ENCODE assay signal across 13 mouse cellular contexts in the genomic region with DNA sequence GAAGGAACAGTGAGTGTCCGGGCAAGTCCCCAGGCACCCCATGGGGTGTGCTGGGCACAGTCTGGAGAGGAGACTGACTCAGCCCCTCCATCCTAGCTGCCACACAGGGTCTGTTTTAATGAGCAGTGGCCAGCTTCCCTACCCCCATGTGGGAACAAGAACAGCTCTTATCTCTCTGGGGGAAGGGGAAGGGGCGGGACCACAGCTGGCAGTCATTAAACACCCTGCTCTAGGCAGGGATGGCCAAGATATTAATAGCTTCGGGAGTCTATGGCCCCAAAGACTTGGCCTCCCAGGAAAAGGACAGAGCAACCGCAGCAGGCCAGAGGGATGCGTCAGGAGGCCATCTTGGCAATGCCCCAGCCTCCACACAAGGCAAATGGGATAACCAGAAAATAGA. TPM values are rescaled to one million over a fixed set of nuclear protein-coding genes. Genes with fewer than 3 reads are reported as not detected.
DNase-seq lines count a peak whose midpoint lies in the region; TF ChIP-seq lines count a peak whose summit lies in the region.
"Had no signal": no experiment of that assay in that cellular context is flagged by ENCODE, and none has a peak within 500 bp of the region (broad histone marks: within the 10 kb centered on the region; RNA-seq: fewer than 3 reads in every experiment).

No protein-coding gene starts in this region.

- H3K4me1 ChIP-seq in heart, adult 2 months (ENCODE audit: control insufficient read depth, insufficient read depth, low read length) = peaks cover 10% of the 10 kb centered on the region

- no peaks in the 10 kb centered on the region for H3K79me2 ChIP-seq in C2C12 (ENCODE audit: control insufficient read depth, insufficient read depth)
- no peaks in the 10 kb centered on the region for H3K79me2 ChIP-seq in heart, adult 2 months (replicated peaks; ENCODE audit: control insufficient read depth, insufficient read depth, low read length)

- TF ChIP-seq CTCF in C2C12 (IDR thresholded peaks at IDR 0.05; ENCODE audit: control insufficient read depth, insufficient read depth, insufficient read length) = no peak
- TF ChIP-seq CTCF in heart, adult 2 months (IDR thresholded peaks at IDR 0.05) = no peak

- no peak for TF ChIP-seq POLR2A in heart, adult 2 months (IDR thresholded peaks at IDR 0.05; ENCODE audit: insufficient read depth, low read depth, low read length)

- 8% methylated on average over 5 of the region's 5 CpGs for WGBS in heart, adult 2 months

- no peaks in the 10 kb centered on the region for H3K27me3 ChIP-seq in C2C12 (ENCODE audit: control insufficient read depth, insufficient read depth, insufficient read length)
- no peaks in the 10 kb centered on the region for H3K27me3 ChIP-seq in heart, adult 2 months (ENCODE audit: control insufficient read depth, insufficient read depth, low read length)

- H3K27ac ChIP-seq in heart, adult 2 months = peak overlapping the region; percentile 51
- H3K27ac ChIP-seq: forebrain, embryonic 10.5 days; limb, embryonic 13.5 days had no signal

- no peak overlapping the region for H3K4me3 ChIP-seq in C2C12 (ENCODE audit: insufficient read depth, poor library complexity, severe bottlenecking)
- H3K4me3 ChIP-seq in heart, adult 2 months = no peak overlapping the region
- H3K4me3 ChIP-seq: forebrain, embryonic 10.5 days; limb, embryonic 13.5 days had no signal

- H3ac ChIP-seq in C2C12 (ENCODE audit: control insufficient read depth, insufficient read length, low read depth) = no peak overlapping the region

- H3K36me3 ChIP-seq in C2C12 (ENCODE audit: control insufficient read depth, insufficient read depth) = no peaks in the 10 kb centered on the region
- no peaks in the 10 kb centered on the region for H3K36me3 ChIP-seq in heart, adult 2 months (ENCODE audit: control insufficient read depth, insufficient read depth, low read length)
- H3K36me3 ChIP-seq: forebrain, embryonic 10.5 days; limb, embryonic 13.5 days had no signal

- H3K9ac ChIP-seq in heart, adult 2 months (ENCODE audit: low read depth, low read length) = peak overlapping the region; percentile 12; the same call in 1 of the 2 replicates
- H3K9ac ChIP-seq: limb, embryonic 13.5 days had no signal

- no peaks in the 10 kb centered on the region for H3K79me3 ChIP-seq in C2C12 (ENCODE audit: low read depth)

- 0 out of 2 replicates have a peak, but pooled peaks have one; percentile 27 for TF ChIP-seq EP300 in heart, adult 2 months (IDR thresholded peaks at IDR 0.05; ENCODE audit: insufficient read depth, low read depth, low read length)

- intact Hi-C loops in heart, adult 2 months (cut with DNase I) = loop anchor here (5.0 kb wide), 2 partner anchors 195 to 425 kb away; no protein-coding TSS in a partner anchor
- intact Hi-C loops in left cerebral cortex, postnatal 25 days (cut with DNase I) = loop anchor here (10.0 kb wide), 1 partner anchor 418 kb away; no protein-coding TSS in a partner anchor

- peak; percentile 80 for DNase-seq in 3134 (ENCODE audit: extremely low read depth, insufficient read length, low spot score)
- peak; percentile 51 to 71 for DNase-seq in heart, adult 2 months
- DNase-seq in kidney, postnatal 36 days = peak; percentile 38 to 48
- DNase-seq in left cerebral cortex, postnatal 25 days (ENCODE audit: low spot score in 2 of 2) = no peak
- DNase-seq in embryo, embryonic 9.5 days (ENCODE audit: extremely low spot score) = no peak
- DNase-seq in layer of hippocampus, postnatal 14 days (ENCODE audit: low spot score in 2 of 2) = no peak
- no peak for DNase-seq in adrenal gland, adult 8-10 months
- DNase-seq: cerebellum, adult 11-12 months had no signal

TF ChIP-seq in C2C12, 6 proteins besides CTCF, POLR2A, EP300 and RAD21:
- TF ChIP-seq MAX (IDR thresholded peaks at IDR 0.05) (no peak), MYOD1 (IDR thresholded peaks at IDR 0.05; ENCODE audit: control insufficient read depth, insufficient read length, low read depth) (peak; percentile 65), FOSL1 (IDR thresholded peaks at IDR 0.05; ENCODE audit: insufficient read depth, low read length, poor library complexity, severe bottlenecking) (peak; percentile 2)
TF ChIP-seq in C2C12: peak in this region for 2.

RNA-seq across cellular contexts. Expression of a gene that starts 29.8 kb away (rescaled TPM):
- polyA plus RNA-seq in C2C12 (2012; fragmentation: generic; extraction: Trizol) = 0.19 TPM
- 1 to 10 TPM; 1.2 to 1.4 TPM for total RNA-seq in heart, adult 2 months (2021)
- polyA plus RNA-seq in heart, adult 2 months (2012; rRNA removed) = 0.41 and 0.45 TPM in 2 replicates
- total RNA-seq in left cerebral cortex, postnatal 25 days (2021) = 10 to 100 TPM; 22.2 to 26.2 TPM
- total RNA-seq in layer of hippocampus, postnatal 14 days (2021) = 10 to 100 TPM; 10.6 TPM
- total RNA-seq in adrenal gland, adult 8-10 months (2022) = 1 to 10 TPM in 2 of 4 experiments, under 1 TPM in 2; 0.58 to 2.2 (median 1.2) TPM

RNA-seq across cellular contexts. Expression of a gene that starts 30.4 kb away (rescaled TPM):
- not detected for polyA plus RNA-seq in C2C12 (2012; fragmentation: generic; extraction: Trizol)
- not detected for total RNA-seq in heart, adult 2 months (2021)
- 0.12 and 0.88 TPM in 2 replicates for polyA plus RNA-seq in heart, adult 2 months (2012; rRNA removed)
- 1 to 10 TPM; 1.5 to 1.8 TPM for total RNA-seq in left cerebral cortex, postnatal 25 days (2021)
- total RNA-seq in layer of hippocampus, postnatal 14 days (2021) = 1 to 10 TPM in 1 of 2 experiments, under 1 TPM in 1; 0.69 to 1.3 TPM
- under 1 TPM in 1 of 4 experiments, not detected in 3; 0.75 TPM for total RNA-seq in adrenal gland, adult 8-10 months (2022)
- polyA plus RNA-seq: forebrain, embryonic 10.5 days; intestine, embryonic 14.5 days; neural tube, embryonic 11.5 days had no signal

RNA-seq across cellular contexts. Expression of a gene that starts 33.0 kb away (rescaled TPM):
- 8.0 TPM for polyA plus RNA-seq in C2C12 (2012; fragmentation: generic; extraction: Trizol)
- 1 to 10 TPM; 3.9 to 5.0 TPM for total RNA-seq in heart, adult 2 months (2021)
- polyA plus RNA-seq in heart, adult 2 months (2012; rRNA removed) = 6.7 and 9.5 TPM in 2 replicates
- 10 to 100 TPM; 26.8 to 28.8 TPM for total RNA-seq in left cerebral cortex, postnatal 25 days (2021)
- total RNA-seq in layer of hippocampus, postnatal 14 days (2021) = 10 to 100 TPM; 26.4 to 28.7 TPM
- total RNA-seq in adrenal gland, adult 8-10 months (2022) = 1 to 10 TPM; 6.4 to 8.3 (median 7.2) TPM

RNA-seq across cellular contexts. Expression of a gene that starts 37.8 kb away (rescaled TPM):
- polyA plus RNA-seq in C2C12 (2012; fragmentation: generic; extraction: Trizol) = 44.7 TPM
- total RNA-seq in heart, adult 2 months (2021) = 100 to 1,000 TPM; 125 to 138 TPM
- 103 and 154 TPM in 2 replicates for polyA plus RNA-seq in heart, adult 2 months (2012; rRNA removed)
- total RNA-seq in left cerebral cortex, postnatal 25 days (2021) = 10 to 100 TPM; 79.0 to 92.0 TPM
- total RNA-seq in layer of hippocampus, postnatal 14 days (2021) = 10 to 100 TPM; 83.1 to 92.6 TPM
- total RNA-seq in adrenal gland, adult 8-10 months (2022) = 10 to 100 TPM; 32.9 to 48.3 (median 40.6) TPM

RNA-seq across cellular contexts. Expression of a gene that starts 46.7 kb away (rescaled TPM):
- 10.7 TPM for polyA plus RNA-seq in C2C12 (2012; fragmentation: generic; extraction: Trizol)
- 10 to 100 TPM; 28.7 to 33.1 TPM for total RNA-seq in heart, adult 2 months (2021)
- polyA plus RNA-seq in heart, adult 2 months (2012; rRNA removed) = 23.1 and 39.2 TPM in 2 replicates
- 100 to 1,000 TPM in 1 of 2 experiments, 10 to 100 TPM in 1; 95.5 to 124 TPM for total RNA-seq in left cerebral cortex, postnatal 25 days (2021)
- total RNA-seq in layer of hippocampus, postnatal 14 days (2021) = 100 to 1,000 TPM; 105 to 121 TPM
- 100 to 1,000 TPM in 2 of 4 experiments, 10 to 100 TPM in 2; 57.2 to 146 (median 91.1) TPM for total RNA-seq in adrenal gland, adult 8-10 months (2022)

Comparison
In these comparisons a context has a peak if more than half of its experiments do, and no peak if none do; other contexts are left out.
1. DNase-seq: peak in 3134 (single experiment), heart, adult 2 months (2 of 2) and kidney, postnatal 36 days (2 of 2); none in left cerebral cortex, postnatal 25 days (0 of 2), embryo, embryonic 9.5 days (single experiment), layer of hippocampus, postnatal 14 days (0 of 2) and adrenal gland, adult 8-10 months (single experiment).